Mouse (Mus musculus) cortical plate, adult 2 months (tissue): ENCODE results near the gene Tsr3.

Experiments used
- CTCF ChIP-seq: fragments of 200-500 bp; IDR thresholded peaks from 2 replicates; pipeline ENCODE4 v1.5.1; 2011; ENCODE audit warnings: mild to moderate bottlenecking, control low read depth, low read length; ENCODE audit not compliant: insufficient read depth; ENCODE audit errors: extremely low read depth
- POLR2A ChIP-seq: fragments of 200-500 bp; IDR thresholded peaks from 2 replicates; pipeline ENCODE4 v1.6.1; 2011; ENCODE audit warnings: mild to moderate bottlenecking, low read length, control low read depth; ENCODE audit not compliant: insufficient read depth; ENCODE audit errors: extremely low read depth

DNA sequence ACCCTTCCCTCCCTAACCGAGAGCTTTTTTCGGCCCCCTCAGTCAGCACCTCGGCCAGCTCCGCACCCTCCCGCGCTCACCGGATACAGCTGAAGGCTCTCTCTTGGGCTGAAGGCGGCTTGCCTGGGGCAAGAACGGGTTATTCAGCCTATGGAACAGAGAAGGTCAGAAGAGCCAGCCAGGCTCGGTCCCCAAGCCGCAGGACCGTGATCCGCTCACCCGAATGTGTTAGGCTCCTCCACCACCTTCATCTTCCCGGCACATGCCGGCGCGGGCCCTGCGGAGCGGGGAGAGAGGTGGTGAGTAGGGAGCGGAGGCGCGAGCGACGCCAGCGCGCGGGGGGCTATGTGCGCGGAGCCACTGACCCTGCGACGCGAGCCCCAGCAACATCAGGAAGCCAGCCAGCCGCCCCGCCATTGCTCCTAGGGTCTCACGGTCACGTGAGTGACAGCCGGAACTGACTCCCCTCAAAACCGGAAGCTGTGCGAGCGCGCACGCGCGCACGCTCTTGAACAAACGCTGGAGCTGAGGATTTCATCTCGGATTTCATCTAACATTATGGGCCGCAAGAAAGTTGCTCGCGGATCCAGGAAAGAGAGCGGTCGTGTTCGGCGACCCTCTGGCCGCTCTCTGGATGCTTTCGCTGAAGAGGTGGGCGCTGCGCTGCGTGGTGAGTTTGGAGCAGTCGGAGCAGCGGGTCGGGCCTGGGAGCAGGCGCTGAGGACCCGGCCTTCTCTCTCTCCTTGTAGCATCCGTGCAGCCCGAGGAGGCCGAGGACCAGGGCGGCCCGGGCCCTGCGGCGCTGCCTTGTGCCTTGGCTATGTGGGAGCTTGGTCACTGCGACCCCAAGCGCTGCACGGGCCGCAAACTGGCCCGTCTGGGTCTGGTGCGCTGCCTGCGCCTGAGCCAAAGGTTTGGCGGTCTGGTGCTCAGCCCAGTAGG, at the start of gene Tsr3, which contains the start of gene Gnptg:
- TF ChIP-seq CTCF (no peak), POLR2A (peak; percentile 88)
